Mouse (Mus musculus) spleen, adult 2 months (tissue): Measurements from ENCODE around the gene Scn10a. TPM values are rescaled to one million over a fixed set of nuclear protein-coding genes. Genes with fewer than 3 reads are reported as not detected.

ENCODE experiments used
- DNase-seq, 2 experiments: peaks; one replicate each; pipeline versions ENCODE4 v3.0.0 to v3.0.0-alpha.2; 2012 to 2021; ENCODE audit warnings: low spot score in 2 of 2, low read depth in 1 of 2
- H3K27ac ChIP-seq: fragments of 200-500 bp; 2 replicates; pipeline ENCODE4 v1.5.1; 2012; ENCODE audit warnings: low read length, inconsistent platforms; ENCODE audit not compliant: insufficient read depth
- H3K27me3 ChIP-seq: fragments of 200-500 bp; 2 replicates; pipeline ENCODE4 v1.6.1; 2012; ENCODE audit warnings: mild to moderate bottlenecking, moderate library complexity, low read length, inconsistent platforms; ENCODE audit not compliant: control insufficient read depth, insufficient read depth
- H3K36me3 ChIP-seq: fragments of 200-500 bp; 2 replicates; pipeline ENCODE4 v1.6.1; 2012; ENCODE audit warnings: mild to moderate bottlenecking, low read length, inconsistent platforms; ENCODE audit not compliant: control insufficient read depth, insufficient read depth
- H3K4me1 ChIP-seq: fragments of 200-500 bp; 2 replicates; pipeline ENCODE4 v1.6.1; 2011; ENCODE audit warnings: inconsistent platforms; ENCODE audit not compliant: control insufficient read depth, insufficient read depth, insufficient read length
- H3K4me3 ChIP-seq: fragments of 200-500 bp; 2 replicates; pipeline ENCODE4 v1.5.1; 2011; ENCODE audit warnings: mild to moderate bottlenecking, inconsistent platforms; ENCODE audit not compliant: insufficient read depth, insufficient read length; ENCODE audit errors: extremely low read depth
- CTCF ChIP-seq: fragments of 200-500 bp; IDR thresholded peaks from 2 replicates; pipeline ENCODE4 v1.5.1; 2011; ENCODE audit warnings: mild to moderate bottlenecking, inconsistent platforms; ENCODE audit not compliant: insufficient read depth, insufficient read length, insufficient replicate concordance; ENCODE audit errors: extremely low read depth
- POLR2A ChIP-seq: fragments of 200-500 bp; IDR thresholded peaks from 2 replicates; pipeline ENCODE4 v1.6.1; 2011; ENCODE audit warnings: low read depth, low read length, inconsistent platforms
- WGBS: fragments of 180-500 bp; shearing (Covaris S2); methylation state at CpG from one replicate; pipeline ENCODE4 v1.1.7; 2018; 5-methylcytosine and 5-hydroxymethylcytosine counted together
- polyA plus RNA-seq: library from polyadenylated mRNA; depleted of rRNA; stranded (reverse); fragments of >200 nt; gene quantifications from 2 replicates; pipeline ENCODE4 v1.2.3, GENCODE M21; 2012; rRNA removed

Gene Scn10a
- polyA plus RNA-seq, 1 experiment, result not detected

DNA sequence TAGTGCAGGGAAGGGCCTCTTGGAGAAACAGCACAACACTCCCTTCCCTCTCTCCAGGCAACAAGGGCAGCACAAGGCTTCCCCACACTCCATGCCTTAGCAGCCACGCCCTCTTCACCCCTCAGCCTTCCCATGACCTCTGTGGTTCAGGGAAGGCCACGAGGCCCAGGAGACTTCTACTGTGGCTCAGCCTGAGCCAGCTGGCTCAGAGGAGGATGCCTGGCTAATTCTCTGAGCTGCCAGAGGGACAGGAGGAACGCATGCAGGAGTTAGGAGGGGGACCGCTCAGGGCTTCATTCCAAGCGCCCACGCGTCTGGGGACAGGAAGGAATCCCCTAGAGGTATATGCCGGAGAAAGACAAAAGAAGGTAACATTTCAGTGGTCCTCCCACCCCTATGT, 157.4 kb downstream of the Scn10a start:
- no peak overlapping the region for H3K4me3 ChIP-seq

DNA sequence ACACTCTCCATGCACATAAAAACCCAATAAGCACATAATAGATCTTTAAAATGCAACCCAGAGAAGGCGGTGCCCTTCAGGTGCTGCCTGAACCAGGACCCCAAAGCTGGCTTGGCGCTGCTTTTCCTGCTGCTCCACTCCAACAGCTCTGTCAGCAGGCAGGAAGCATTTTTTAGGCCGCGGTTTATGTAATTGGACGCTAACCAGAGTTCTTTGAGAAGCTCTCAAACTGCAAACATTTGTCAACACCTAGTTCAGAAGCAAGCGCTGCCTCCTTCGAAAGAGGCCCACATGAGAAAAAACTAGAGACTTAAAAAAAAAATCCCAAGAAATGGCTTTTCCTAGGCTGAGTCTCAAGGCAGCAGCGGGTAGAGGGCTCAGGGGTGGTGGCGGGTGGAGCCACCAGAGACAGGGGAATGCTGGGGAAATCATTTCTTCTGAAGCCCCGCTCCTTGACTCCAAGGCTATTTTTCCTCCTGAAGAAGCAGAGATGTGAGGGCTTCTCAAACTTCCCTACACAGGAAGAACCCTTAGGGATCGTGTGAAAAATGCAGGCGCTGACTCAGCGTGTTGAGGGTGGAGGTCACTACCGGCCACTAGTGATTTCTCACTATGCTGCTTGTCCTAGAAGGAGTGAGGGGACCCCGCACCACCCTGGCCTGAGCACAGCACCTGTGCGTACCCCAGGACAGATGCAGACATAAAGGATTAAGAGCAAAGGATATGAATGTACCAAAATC, 159.4 kb downstream of the Scn10a start:
- DNase-seq, result no peak
- no peaks in the 10 kb centered on the region for H3K27me3 ChIP-seq
- no peak for TF ChIP-seq CTCF
- no peak for TF ChIP-seq POLR2A
- H3K27ac ChIP-seq, result no peak overlapping the region
- H3K4me1 ChIP-seq, result no peaks in the 10 kb centered on the region
- 69% methylated on average over 16 of the region's 16 CpGs for WGBS
- H3K4me3 ChIP-seq, result no peak overlapping the region
- H3K36me3 ChIP-seq, result no peaks in the 10 kb centered on the region

More for the DNA sequence above, 157.4 kb downstream of the Scn10a start:
- no peak for DNase-seq
- no peaks in the 10 kb centered on the region for H3K4me1 ChIP-seq
- no peaks in the 10 kb centered on the region for H3K36me3 ChIP-seq
- WGBS, result 81% methylated on average over 8 of the region's 8 CpGs
- H3K27me3 ChIP-seq, result no peaks in the 10 kb centered on the region
- H3K27ac ChIP-seq, result no peak overlapping the region
- TF ChIP-seq CTCF, result no peak
- TF ChIP-seq POLR2A, result no peak

Other genes with a start within 250 kb of the Scn10a start
- 1.4 and 1.9 TPM in 2 replicates for gene Scn5a, start 140.3 kb downstream of the Scn10a start, polyA plus RNA-seq
- gene Scn11a, start 106.1 kb upstream of the Scn10a start, polyA plus RNA-seq, result not detected in 2 replicates
- gene Wdr48, start 175.6 kb upstream of the Scn10a start, polyA plus RNA-seq, result 27.5 and 32.8 TPM in 2 replicates
- 6.6 and 7.6 TPM in 2 replicates for gene Gorasp1, start 218.2 kb upstream of the Scn10a start, polyA plus RNA-seq
- gene Ttc21a, start 218.3 kb upstream of the Scn10a start, polyA plus RNA-seq, result 0.04 and 0.15 TPM in 2 replicates